Mouse (Mus musculus) heart, embryonic 15.5 days (tissue): ENCODE results near the gene Abraxas1. TPM values are rescaled to one million over a fixed set of nuclear protein-coding genes. Genes with fewer than 3 reads are reported as not detected.
A peak's percentile ranks its signal among the peaks of the same experiment; 100 is the strongest.

Experiments
- ATAC-seq: fragments of 200-750 bp; cut with Nextera tagmentation; replicated peaks from 2 replicates; pipeline ENCODE4 v1.8.0; 2017; ENCODE audit warnings: low read depth, moderate TSS enrichment; ENCODE audit not compliant: insufficient number of reproducible peaks, insufficient read depth, low FRiP score
- H3K27ac ChIP-seq: fragments of 300-500 bp; sonication (generic); 2 replicates; pipeline ENCODE4 v1.5.1; 2015; ENCODE audit warnings: mild to moderate bottlenecking, inconsistent platforms
- H3K27me3 ChIP-seq: fragments of 300-500 bp; sonication (generic); 2 replicates; pipeline ENCODE4 v1.6.1; 2015; ENCODE audit warnings: inconsistent platforms
- H3K36me3 ChIP-seq: fragments of 300-500 bp; sonication (generic); 2 replicates; pipeline ENCODE4 v1.6.1; 2015; ENCODE audit warnings: mild to moderate bottlenecking, inconsistent platforms
- H3K4me1 ChIP-seq: fragments of 300-500 bp; sonication (generic); replicated peaks from 2 replicates; pipeline ENCODE4 v1.6.1; 2015; ENCODE audit warnings: inconsistent platforms
- H3K4me2 ChIP-seq: fragments of 300-500 bp; sonication (generic); 2 replicates; pipeline ENCODE4 v1.6.1; 2015; ENCODE audit warnings: inconsistent platforms, mild to moderate bottlenecking, moderate library complexity
- H3K4me3 ChIP-seq: fragments of 300-500 bp; sonication (generic); 2 replicates; pipeline ENCODE4 v1.5.1; 2015; ENCODE audit warnings: mild to moderate bottlenecking, inconsistent platforms
- H3K9ac ChIP-seq: fragments of 300-500 bp; sonication (generic); 2 replicates; pipeline ENCODE4 v1.6.1; 2015; ENCODE audit warnings: mild to moderate bottlenecking, inconsistent platforms
- H3K9me3 ChIP-seq: fragments of 300-500 bp; sonication (generic); replicated peaks from 2 replicates; pipeline ENCODE4 v1.6.1; 2016; ENCODE audit warnings: inconsistent platforms
- WGBS: fragments of 180-500 bp; shearing (Covaris S2); methylation state at CpG from one replicate; pipeline ENCODE4 v1.1.7; 2015; ENCODE audit warnings: mixed read lengths; 5-methylcytosine and 5-hydroxymethylcytosine counted together
- polyA plus RNA-seq: library from polyadenylated mRNA; unstranded; fragments of >200 nt; fragmentation: Nextera tagmentation; extraction: Ambion mirVana; gene quantifications from 2 replicates; pipeline ENCODE4 v1.2.1, GENCODE M21; 2015

The Abraxas1 gene
- polyA plus RNA-seq, 1 experiment from 2014 or later = 31.2 TPM

DNA sequence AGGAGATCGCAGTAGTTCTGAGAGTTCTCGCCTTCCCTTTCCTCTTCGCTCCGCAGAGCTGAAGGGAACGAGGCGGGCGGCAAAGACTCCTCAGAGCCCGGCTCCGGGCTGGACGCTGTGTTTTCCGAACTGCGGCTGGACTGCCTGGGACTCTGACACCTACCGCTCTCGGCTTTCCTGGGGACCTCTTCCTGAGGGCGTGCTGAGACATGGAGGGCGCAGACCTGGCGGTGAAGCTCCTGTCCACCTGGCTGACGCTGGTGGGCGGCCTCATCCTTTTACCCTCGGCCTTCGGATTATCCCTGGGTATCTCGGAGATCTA lies 25.8 kb upstream of the Abraxas1 start:
- WGBS = under 1% methylated on average over 22 of the region's 22 CpGs
- Histone ChIP-seq H3K9ac (peak overlapping the region; percentile 85), H3K27me3 (no peaks in the 10 kb centered on the region), H3K36me3 (peaks cover 4% of the 10 kb centered on the region; the same call in 1 of the 2 replicates), H3K4me2 (peak overlapping the region; percentile 92), H3K9me3 (no peaks in the 10 kb centered on the region; the same call in 1 of the 2 replicates), H3K4me1 (peaks cover 6% of the 10 kb centered on the region; the same call in 1 of the 2 replicates), H3K27ac (peak overlapping the region; percentile 95), H3K4me3 (peak overlapping the region; percentile 82)
- ATAC-seq = peak; percentile 40; the same call in 1 of the 2 replicates

- peak overlapping the region; percentile 92 for H3K4me2 ChIP-seq
- H3K9ac ChIP-seq = peak overlapping the region; percentile 85
- H3K4me1 ChIP-seq = peaks cover 9% of the 10 kb centered on the region; the same call in 1 of the 2 replicates
- no peaks in the 10 kb centered on the region; the same call in 1 of the 2 replicates for H3K9me3 ChIP-seq
- H3K27ac ChIP-seq = peak overlapping the region; percentile 95
- under 1% methylated on average over 50 of the region's 52 CpGs for WGBS
- ATAC-seq = peak; percentile 84
- H3K36me3 ChIP-seq = peaks cover 4% of the 10 kb centered on the region; the same call in 1 of the 2 replicates
- H3K27me3 ChIP-seq = no peaks in the 10 kb centered on the region
- H3K4me3 ChIP-seq = peak overlapping the region; percentile 82
Measured at GRCm38 (mm10) chr5:100845848-100846598, 25.3 kb upstream of the Abraxas1 start.

- H3K4me1 ChIP-seq = peaks cover 9% of the 10 kb centered on the region
- peak; percentile 64 for ATAC-seq
- peak within 1 kb of the TSS; percentile 92 for H3K4me2 ChIP-seq
- H3K27ac ChIP-seq = peak within 1 kb of the TSS; percentile 95
- no peaks in the 10 kb centered on the region; the same call in 1 of the 2 replicates for H3K9me3 ChIP-seq
- H3K9ac ChIP-seq = peak within 1 kb of the TSS; percentile 85
- WGBS = under 1% methylated on average over 16 of the region's 16 CpGs
- peaks cover 4% of the 10 kb centered on the region; the same call in 1 of the 2 replicates for H3K36me3 ChIP-seq
- H3K27me3 ChIP-seq = no peaks in the 10 kb centered on the region
- H3K4me3 ChIP-seq = peak within 1 kb of the TSS; percentile 82
Measured at GRCm38 (mm10) chr5:100845485-100845847, 24.7 kb upstream of the Abraxas1 start, which contains the start of gene Gpat3. TSS of gene Gpat3 (plus strand) at chr5:100845713.

- Histone ChIP-seq H3K27me3 (no peaks in the 10 kb centered on the region), H3K9me3 (no peaks in the 10 kb centered on the region; the same call in 1 of the 2 replicates), H3K4me1 (peaks cover 9% of the 10 kb centered on the region), H3K36me3 (peaks cover 2% of the 10 kb centered on the region; the same call in 1 of the 2 replicates), H3K9ac (0 out of 2 replicates have a peak overlapping the region, but pooled peaks have one; percentile 6), H3K4me2 (peak overlapping the region; percentile 92), H3K27ac (no peak overlapping the region), H3K4me3 (peak overlapping the region; percentile 82)
- ATAC-seq = no peak
- WGBS = 46% methylated on average over 3 of the region's 3 CpGs
Measured at GRCm38 (mm10) chr5:100844485-100844884, 23.7 kb upstream of the Abraxas1 start.

DNA sequence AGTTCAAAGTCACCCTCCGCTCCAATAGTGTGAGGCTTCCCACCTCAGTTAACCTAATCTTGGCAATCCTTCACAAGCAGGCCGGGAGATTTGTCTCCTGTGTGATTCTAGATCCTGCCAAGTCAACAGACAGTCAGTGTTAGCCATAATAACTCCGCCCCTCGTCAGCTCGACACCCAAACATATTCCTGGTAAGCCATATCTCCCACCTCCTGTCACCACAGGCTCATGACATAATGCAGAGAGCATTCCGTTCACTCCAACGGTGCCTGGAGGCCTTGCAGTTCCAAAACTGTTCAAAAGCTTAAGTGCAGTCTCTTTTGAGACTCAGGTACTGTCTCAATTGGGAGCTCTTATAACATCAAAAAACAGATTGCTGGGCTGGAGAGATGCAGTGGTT lies 17.1 kb upstream of the Abraxas1 start:
- H3K4me2 ChIP-seq = no peak overlapping the region
- H3K4me3 ChIP-seq = no peak overlapping the region
- H3K36me3 ChIP-seq = no peaks in the 10 kb centered on the region; the same call in 1 of the 2 replicates
- peak; percentile 94 for ATAC-seq
- H3K27me3 ChIP-seq = no peaks in the 10 kb centered on the region
- H3K27ac ChIP-seq = peak overlapping the region; percentile 75
- peaks cover 26% of the 10 kb centered on the region for H3K4me1 ChIP-seq
- H3K9me3 ChIP-seq = no peaks in the 10 kb centered on the region; the same call in 1 of the 2 replicates
- WGBS = 22% methylated on average over 7 of the region's 7 CpGs
- H3K9ac ChIP-seq = no peak overlapping the region

DNA sequence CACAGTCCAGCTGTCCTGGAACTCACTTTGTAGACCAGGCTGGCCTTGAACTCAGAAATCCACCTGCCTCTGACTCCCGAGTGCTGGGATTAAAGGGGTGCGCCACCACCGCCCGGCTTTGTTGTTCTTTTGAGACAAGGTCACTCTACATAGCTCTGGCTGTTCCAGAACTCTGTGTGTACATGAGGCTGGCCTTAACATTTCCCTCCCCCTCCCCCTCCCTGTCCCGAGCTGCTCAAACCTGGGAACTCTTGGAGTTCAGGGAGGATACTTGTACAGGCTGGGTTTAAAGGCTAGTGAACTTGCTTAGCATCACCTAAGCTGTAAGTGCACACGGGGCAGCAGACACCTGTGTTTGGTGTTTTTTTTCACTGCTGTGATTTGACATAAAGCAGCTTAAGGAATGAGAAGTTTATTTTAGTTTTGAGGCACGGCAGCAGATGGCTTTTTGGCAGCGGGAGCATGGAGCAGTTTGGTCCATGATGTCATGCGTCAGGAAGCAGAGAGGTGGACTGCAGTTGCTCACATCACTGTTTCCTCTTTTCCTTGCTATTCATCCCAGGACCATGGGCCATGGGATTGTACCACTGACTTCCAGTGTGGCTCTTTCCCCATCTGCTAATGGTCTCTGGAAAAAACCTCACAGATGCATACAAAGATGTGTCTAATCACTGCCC lies 15.2 kb upstream of the Abraxas1 start:
- H3K4me2 ChIP-seq = peak overlapping the region; percentile 23
- ATAC-seq = no peak
- no peaks in the 10 kb centered on the region for H3K36me3 ChIP-seq
- H3K27me3 ChIP-seq = no peaks in the 10 kb centered on the region
- 24% methylated on average over 9 of the region's 9 CpGs for WGBS
- peaks cover 23% of the 10 kb centered on the region for H3K4me1 ChIP-seq
- H3K9me3 ChIP-seq = no peaks in the 10 kb centered on the region
- peak overlapping the region; percentile 81 for H3K27ac ChIP-seq
- H3K4me3 ChIP-seq = no peak overlapping the region
- no peak overlapping the region for H3K9ac ChIP-seq

GRCm38 (mm10) chr5:100833841-100834240 lies 13.1 kb upstream of the Abraxas1 start:
- no peak overlapping the region for H3K4me2 ChIP-seq
- no peaks in the 10 kb centered on the region for H3K9me3 ChIP-seq
- no peaks in the 10 kb centered on the region for H3K36me3 ChIP-seq
- ATAC-seq = no peak
- H3K9ac ChIP-seq = no peak overlapping the region
- no peaks in the 10 kb centered on the region for H3K27me3 ChIP-seq
- peaks cover 23% of the 10 kb centered on the region for H3K4me1 ChIP-seq
- WGBS = 81% methylated on average over 2 of the region's 2 CpGs
- H3K4me3 ChIP-seq = no peak overlapping the region
- no peak overlapping the region for H3K27ac ChIP-seq

GRCm38 (mm10) chr5:100832680-100833079 lies 11.9 kb upstream of the Abraxas1 start:
- ATAC-seq = no peak
- H3K36me3 ChIP-seq = no peaks in the 10 kb centered on the region
- no peak overlapping the region for H3K27ac ChIP-seq
- H3K4me1 ChIP-seq = peaks cover 17% of the 10 kb centered on the region
- no peaks in the 10 kb centered on the region for H3K9me3 ChIP-seq
- H3K9ac ChIP-seq = no peak overlapping the region
- no peaks in the 10 kb centered on the region for H3K27me3 ChIP-seq
- no peak overlapping the region for H3K4me2 ChIP-seq
- 80% methylated on average over 3 of the region's 3 CpGs for WGBS
- no peak overlapping the region for H3K4me3 ChIP-seq

GRCm38 (mm10) chr5:100828701-100829100 lies 7.9 kb upstream of the Abraxas1 start:
- Histone ChIP-seq H3K27ac (no peak overlapping the region), H3K9me3 (no peaks in the 10 kb centered on the region), H3K9ac (no peak overlapping the region), H3K27me3 (no peaks in the 10 kb centered on the region), H3K4me1 (no peaks in the 10 kb centered on the region), H3K4me2 (no peak overlapping the region), H3K36me3 (no peaks in the 10 kb centered on the region), H3K4me3 (no peak overlapping the region)
- WGBS = 76% methylated on average over 3 of the region's 3 CpGs
- ATAC-seq = no peak

- Histone ChIP-seq H3K4me3 (no peak overlapping the region), H3K27ac (no peak overlapping the region), H3K27me3 (no peaks in the 10 kb centered on the region), H3K4me2 (no peak overlapping the region), H3K9me3 (no peaks in the 10 kb centered on the region), H3K4me1 (no peaks in the 10 kb centered on the region), H3K36me3 (no peaks in the 10 kb centered on the region), H3K9ac (no peak overlapping the region)
- WGBS = 67% methylated on average over 7 of the region's 7 CpGs
- ATAC-seq = no peak
Measured at GRCm38 (mm10) chr5:100826531-100826930, 5.8 kb upstream of the Abraxas1 start.

- no peaks in the 10 kb centered on the region for H3K4me1 ChIP-seq
- 20% methylated on average over 2 of the region's 2 CpGs for WGBS
- H3K27me3 ChIP-seq = no peaks in the 10 kb centered on the region
- H3K27ac ChIP-seq = no peak overlapping the region
- no peak for ATAC-seq
- H3K36me3 ChIP-seq = no peaks in the 10 kb centered on the region
- H3K9ac ChIP-seq = no peak overlapping the region
- no peaks in the 10 kb centered on the region for H3K9me3 ChIP-seq
- no peak overlapping the region for H3K4me3 ChIP-seq
- no peak overlapping the region for H3K4me2 ChIP-seq
Measured at GRCm38 (mm10) chr5:100825975-100826374, 5.2 kb upstream of the Abraxas1 start.
